Mouse (Mus musculus) brain, adult 10 weeks (tissue): Measurements from ENCODE around the gene Snrpn. TPM values are rescaled to one million over a fixed set of nuclear protein-coding genes. Genes with fewer than 3 reads are reported as not detected.

Experiments used
- polyA plus RNA-seq: library from polyadenylated mRNA; stranded (reverse); fragments of 350-450 nt; fragmentation: Illumina TruSeq; extraction: RNeasy Lipid Tissue Mini Kit (QIAGEN cat#74804); gene quantifications from one replicate; pipeline ENCODE4 v1.2.3, GENCODE M21; 2015; ENCODE audit warnings: low read depth, low replicate concordance

Snrpn gene
- polyA plus RNA-seq, result 1,045 TPM

DNA sequence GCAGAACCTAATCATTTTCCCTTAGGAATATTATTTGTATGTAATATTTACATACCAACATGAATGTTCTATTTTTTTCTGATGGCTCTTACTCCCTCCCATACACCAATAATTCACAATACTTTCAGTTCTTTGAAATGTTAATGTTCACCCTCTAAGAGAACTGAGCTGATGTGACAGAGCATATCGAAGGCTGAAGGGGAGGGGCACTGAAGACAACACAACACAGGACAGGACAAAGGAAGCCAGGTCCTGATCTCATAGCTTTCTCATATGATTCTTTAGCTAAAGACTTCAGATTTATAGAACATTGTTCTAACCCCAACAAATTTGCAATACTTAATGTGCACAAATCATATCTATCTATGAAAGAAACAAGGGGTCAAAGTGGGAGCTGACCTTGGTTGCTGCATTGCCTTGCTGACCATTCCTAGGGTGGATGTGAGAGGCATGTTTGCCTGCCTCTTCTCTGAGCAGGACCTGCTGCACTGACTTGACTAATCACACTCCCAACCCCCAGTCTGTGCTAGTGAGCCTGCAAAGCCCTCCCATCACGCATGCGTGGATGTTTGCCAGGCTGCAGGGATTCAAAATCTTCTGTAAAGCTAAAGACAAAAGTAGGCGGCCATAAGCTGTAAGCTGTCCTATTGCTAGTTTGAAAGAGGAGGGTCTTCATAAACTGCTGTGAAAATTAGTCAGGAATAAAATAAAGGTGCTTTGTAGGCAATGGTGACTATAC is at the start of gene Snrpn:
Gene Snrpn (minus strand): TSS at position 478 of the 739 bp plus-strand sequence.

DNA sequence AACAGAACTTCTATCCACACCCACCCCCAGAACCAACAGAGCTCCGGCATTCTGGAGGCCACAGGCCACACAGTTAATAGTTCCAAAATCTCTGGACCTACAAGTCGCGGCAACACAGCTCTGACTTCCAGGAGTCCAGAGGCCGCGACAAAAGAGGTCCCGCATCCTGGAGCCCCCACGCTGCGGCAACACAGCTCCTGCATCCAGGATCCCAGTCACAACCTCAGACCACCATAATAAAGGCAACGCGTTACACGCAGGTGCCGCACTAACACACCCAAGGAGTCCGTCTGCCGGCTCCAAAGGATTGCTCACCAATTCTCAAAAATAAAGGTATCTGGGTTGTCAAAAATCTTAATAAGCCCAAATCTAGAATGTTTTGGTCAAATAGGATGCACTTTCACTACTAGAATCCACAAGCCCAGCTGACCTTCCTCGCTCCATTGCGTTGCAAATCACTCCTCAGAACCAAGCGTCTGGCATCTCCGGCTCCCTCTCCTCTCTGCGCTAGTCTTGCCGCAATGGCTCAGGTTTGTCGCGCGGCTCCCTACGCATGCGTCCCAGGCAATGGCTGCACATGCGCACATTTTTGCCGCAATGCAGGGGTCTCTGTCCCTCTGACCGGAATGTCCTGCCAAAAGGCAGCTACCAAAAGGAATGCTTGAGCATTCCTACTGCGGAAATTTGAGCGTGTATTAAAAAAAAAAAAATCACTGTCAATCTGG is 135.3 kb downstream of the Snrpn start, which contains the start of the genes Snurf and Gm38393:
Gene Snurf (minus strand): TSS at position 444 of the 725 bp plus-strand sequence.
Gene Gm38393 (minus strand): TSS at position 459 of the 725 bp plus-strand sequence.

Other genes with a start within 250 kb of the Snrpn start
- gene Snurf, start 135.2 kb downstream of the Snrpn start, polyA plus RNA-seq, result 1,368 TPM
- gene Gm38393, start 135.2 kb downstream of the Snrpn start, polyA plus RNA-seq, result 16.9 TPM